Mouse (Mus musculus): ENCODE measurements at regions not wholly inside any gene's neighbourhood (a gene's known extent, or its start where the extent isn't known, plus 50 kb on each side); places are given as distances from the start of the nearest gene placed in this dataset.

- DNase-seq (ENCODE audit: extremely low read depth, low read depth): peak; percentile 17
These were observed 910.3 kb upstream of the Pcdh17 start for GRCm38 (mm10) chr14:83533057-83533456.
